Mouse (Mus musculus) testis, adult 2 months (tissue): ENCODE data around the gene Nlrc3.

ENCODE experiments used
- CTCF ChIP-seq: fragments of 200-500 bp; IDR thresholded peaks from 2 replicates; pipeline ENCODE4 v1.5.1; 2012; ENCODE audit warnings: low read depth, mild to moderate bottlenecking, inconsistent platforms, low read length, moderate library complexity; ENCODE audit not compliant: control insufficient read depth, insufficient read depth, insufficient replicate concordance
- POLR2A ChIP-seq: fragments of 200-500 bp; IDR thresholded peaks from 2 replicates; pipeline ENCODE4 v1.6.1; 2012; ENCODE audit warnings: low read depth, mild to moderate bottlenecking, inconsistent platforms, low read length, moderate library complexity; ENCODE audit not compliant: control insufficient read depth

DNA sequence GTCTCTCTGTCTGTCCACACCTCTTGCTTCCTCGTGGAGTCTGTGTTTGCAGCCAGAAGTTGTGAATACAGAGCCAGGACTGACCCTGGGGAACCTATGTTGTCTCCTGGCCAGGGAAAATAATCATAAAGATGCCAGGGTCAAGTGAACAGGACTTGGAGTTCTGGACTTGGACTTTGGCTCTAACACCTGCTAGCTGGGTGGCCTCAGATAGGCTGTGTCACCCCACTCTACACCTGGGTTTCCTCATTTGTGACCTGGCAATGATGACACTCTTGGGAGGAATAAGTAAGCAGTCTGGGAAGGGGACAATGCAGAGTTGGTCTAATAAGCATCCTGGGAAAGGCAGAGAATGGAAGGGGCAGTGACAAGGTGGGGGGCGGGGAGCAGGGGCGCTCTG lies 10.9 kb downstream of the Nlrc3 start:
- TF ChIP-seq POLR2A (no peak), CTCF (no peak)
